Mouse (Mus musculus): Measurements from ENCODE around the gene Fam126b.
"Not testable (repeated sequence)": the region's sequence is repeated elsewhere in the genome, so short reads cannot be mapped to it uniquely, and the experiment has no call there.

Gene Fam126b

DNA sequence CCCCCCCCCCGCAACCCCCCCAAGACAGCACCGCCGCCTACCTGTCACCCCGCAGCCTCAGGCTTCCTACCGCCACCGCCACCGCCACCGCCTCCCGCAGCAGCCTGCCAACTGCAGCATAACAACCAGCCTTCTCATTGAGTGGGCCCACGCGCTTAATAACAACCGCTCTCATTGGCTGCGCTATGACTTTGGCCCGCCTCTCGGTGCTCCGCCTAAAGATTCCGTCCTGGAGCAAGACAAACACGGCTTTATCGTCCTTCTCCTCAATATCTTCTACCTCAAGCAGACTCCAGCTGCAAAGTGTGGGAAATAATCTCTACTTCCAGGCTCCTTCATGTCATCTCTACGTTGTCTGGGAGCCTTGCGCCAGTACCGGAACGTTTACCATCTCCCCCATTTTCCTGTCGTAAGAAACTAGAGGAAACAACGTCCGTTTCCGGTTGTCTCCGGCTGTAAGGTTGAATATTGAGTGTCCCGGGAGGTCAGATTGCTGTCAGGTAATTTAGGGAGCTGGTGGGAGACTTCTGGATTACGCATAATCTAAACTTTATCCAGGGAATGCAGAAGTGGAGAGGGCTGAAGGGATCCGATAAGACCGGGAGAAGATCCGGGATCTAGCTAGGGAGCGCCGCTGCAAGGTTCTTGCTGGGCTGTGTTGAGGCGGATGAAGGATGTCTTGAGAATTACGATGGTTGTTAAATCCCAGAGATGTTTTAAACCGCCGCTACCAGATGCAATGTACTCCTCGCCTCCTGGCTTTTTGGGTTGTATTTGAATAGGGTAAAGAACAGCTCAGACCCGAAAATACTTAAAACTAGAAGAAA, at the start of gene Fam126b, which contains the start of gene Ndufb3:
Gene Fam126b, minus strand, starts transcription at position 153 of the 827 bp plus-strand sequence.
Gene Ndufb3, plus strand, starts transcription at position 214 of the 827 bp plus-strand sequence.
- in situ Hi-C loops (cut with MboI, MseI), result no loop called here

DNA sequence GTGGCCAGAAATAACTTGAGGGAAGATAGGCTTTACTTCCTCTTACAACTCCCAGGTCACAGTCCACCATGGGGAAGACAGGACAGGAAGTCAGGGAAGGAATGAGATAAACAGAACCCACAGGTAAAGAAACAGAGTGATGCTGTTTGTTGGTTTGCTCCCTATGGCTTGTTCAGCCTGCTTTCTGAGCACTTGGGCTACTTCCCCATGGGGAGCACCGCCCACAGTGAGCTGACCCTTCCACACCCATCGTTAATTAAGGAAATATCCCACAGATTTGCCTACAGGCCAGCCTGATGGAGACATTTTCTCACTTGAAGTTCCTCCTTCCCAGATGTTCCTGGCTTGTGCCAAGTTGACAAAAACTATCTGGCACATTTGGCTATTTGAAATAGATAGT, 42.7 kb upstream of the Fam126b start:
- in situ Hi-C loops (cut with MboI, MseI), result not testable (repeated sequence)

DNA sequence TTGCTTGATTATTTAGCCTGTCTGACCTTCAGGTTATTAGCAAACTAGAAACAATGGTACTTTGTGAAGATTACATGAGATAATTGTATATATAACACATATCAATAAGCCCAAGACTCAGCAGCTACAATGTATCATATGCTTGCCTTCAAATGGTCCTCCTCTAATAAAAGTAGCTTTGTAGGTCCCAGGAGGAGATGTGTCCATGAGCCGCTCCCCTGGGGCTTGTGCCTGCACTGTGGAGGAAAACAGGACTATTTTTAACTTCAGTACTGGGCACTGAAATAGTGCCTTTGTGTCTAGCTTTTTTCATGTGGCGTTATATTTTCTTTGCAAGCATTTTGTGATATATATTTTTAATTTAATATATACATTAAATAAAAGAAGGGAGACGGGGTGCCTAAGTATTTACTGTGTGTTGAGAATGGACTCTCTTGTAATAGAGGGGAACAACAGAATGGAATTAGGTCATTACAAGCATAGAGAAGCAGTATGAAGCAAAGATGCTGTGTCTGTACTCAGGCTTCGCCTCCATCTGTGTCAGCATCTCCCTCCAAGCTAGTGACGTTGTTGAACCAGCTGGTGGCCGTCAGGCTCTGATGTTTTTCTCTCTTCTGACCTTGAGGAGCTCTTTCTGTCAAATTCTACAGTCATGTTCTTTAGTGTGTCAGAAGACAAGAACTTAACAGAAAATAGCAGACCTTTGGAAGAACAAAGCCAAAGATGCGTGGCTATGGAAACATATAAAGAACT, 36.0 kb upstream of the Fam126b start:
- in situ Hi-C loops (cut with MboI, MseI), result no loop called here

GRCm38 (mm10) chr1:58621251-58621650, 35.1 kb upstream of the Fam126b start:
- in situ Hi-C loops (cut with MboI, MseI), result no loop called here

DNA sequence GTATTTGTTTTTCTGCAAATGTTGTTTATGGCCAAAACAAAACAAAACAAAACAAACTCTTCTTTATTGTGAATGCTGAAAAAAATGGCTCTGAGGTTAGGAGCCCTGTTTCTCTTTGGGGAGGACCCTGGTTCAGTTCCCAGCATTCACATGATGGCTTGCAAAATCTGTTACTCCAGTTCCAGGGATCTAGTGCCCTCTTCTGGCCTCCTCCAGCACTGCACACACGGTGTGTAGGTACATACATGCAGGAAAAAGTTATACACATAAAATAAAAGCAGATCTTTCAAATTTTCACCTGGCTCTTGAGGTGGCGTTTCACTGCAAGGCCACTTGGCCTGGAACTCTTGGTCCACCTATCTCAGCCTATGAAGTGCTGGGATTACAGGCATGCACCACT, 32.6 kb upstream of the Fam126b start:
- in situ Hi-C loops (cut with MboI, MseI), result loop anchor here (5.0 kb wide), 1 partner anchor 69 kb away; no protein-coding TSS in a partner anchor

DNA sequence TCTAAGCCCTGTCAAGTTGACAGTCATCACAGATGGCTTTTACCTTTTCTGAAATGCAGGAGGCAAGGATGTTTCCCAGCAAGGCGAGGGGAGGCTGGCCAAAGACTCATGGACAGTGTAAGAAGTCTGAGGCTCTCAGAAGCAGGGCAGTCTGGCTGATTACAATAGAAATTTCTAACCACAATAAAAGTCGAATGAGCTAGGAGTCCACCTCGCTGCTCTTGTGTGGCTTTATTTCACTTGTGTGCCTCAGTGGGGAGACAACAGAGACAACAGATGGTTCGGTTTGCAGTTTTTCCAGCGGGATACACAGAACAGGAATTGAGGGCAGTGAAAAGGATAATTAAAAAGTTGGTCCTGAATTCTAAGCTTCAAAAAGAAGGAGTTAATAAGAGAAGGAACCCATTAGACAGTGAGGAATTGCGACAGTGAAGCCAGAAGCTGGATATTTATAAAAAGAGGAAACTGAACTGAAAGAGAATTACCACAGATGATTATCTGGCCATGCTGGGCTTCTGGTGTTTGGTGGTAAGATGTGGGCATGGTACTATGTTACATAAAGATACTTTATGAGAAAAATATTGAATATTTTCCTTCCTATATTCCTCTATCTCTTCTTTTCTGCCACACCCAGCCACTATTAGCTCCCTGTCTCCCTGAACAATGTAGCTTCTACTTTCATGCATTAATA, 32.0 kb upstream of the Fam126b start:
- in situ Hi-C loops (cut with MboI, MseI), result loop anchor here (5.0 kb wide), 1 partner anchor 69 kb away; no protein-coding TSS in a partner anchor

DNA sequence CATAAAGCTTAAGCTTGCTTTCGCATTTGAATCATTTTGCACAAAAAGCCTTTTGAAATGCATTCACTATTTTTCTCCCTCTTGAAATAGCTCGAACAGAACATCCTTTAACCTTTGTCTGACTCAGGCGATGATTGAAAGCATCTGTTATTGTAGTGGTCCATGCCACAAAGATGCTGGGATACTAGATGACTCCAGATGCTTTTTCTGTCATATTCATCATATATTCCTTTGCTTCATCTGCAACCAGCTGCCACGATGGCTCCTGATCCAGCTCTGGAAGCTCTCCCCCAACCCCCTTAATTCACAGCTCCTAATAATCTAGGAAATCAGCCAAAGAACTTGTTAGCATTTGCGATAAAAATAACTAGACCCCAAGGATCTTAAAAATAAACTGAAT, 31.0 kb upstream of the Fam126b start:
- in situ Hi-C loops (cut with MboI, MseI), result loop anchor here (5.0 kb wide), 1 partner anchor 70 kb away; no protein-coding TSS in a partner anchor

GRCm38 (mm10) chr1:58616176-58616575, 30.1 kb upstream of the Fam126b start:
- in situ Hi-C loops (cut with MboI, MseI), result loop anchor here (5.0 kb wide), 1 partner anchor 71 kb away; no protein-coding TSS in a partner anchor

DNA sequence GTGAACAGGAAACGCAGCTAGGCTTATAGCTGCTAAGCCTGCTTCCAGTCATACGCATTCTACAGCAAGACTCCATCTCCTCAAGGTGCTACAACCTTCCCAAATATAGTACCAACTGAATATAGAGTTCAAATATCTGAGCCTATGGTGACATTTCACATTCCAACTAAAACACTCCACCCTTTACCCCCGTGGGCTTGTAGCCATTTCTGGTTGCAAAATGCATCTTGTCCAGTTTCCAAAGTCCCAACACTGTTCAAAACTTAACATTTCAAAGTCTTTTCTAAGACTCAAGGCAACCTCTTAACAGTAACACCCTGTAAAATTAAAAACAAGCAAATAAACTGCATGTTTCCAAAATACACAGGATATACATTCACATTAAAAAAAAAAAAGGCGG, 29.0 kb upstream of the Fam126b start:
- in situ Hi-C loops (cut with MboI, MseI), result loop anchor here (5.0 kb wide), 1 partner anchor 72 kb away; no protein-coding TSS in a partner anchor

DNA sequence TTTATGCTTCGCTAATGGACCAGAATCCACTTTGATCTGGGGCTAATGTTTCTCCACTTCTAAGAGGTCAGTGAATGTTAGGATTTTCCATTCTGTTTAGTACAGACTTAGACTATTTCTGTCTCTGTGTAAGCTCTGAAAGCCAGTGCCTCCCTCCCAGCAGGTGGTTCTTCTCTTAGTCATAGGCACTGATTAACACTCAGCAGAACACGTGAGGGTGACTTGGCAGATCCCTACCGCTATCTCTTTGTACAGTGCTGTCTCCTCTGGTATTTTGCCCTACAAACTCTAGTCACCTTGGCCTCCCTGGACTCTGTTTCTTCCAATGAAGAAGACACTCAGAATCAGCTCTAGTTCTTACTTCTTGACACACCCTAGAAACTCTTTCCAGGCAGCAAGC, 28.3 kb upstream of the Fam126b start:
- in situ Hi-C loops (cut with MboI, MseI), result no loop called here

GRCm38 (mm10) chr1:58613786-58614185, 27.7 kb upstream of the Fam126b start:
- in situ Hi-C loops (cut with MboI, MseI), result no loop called here

- in situ Hi-C loops (cut with MboI, MseI), result no loop called here
Measured at GRCm38 (mm10) chr1:58610611-58611010, 24.5 kb upstream of the Fam126b start.

- in situ Hi-C loops (cut with MboI, MseI), result no loop called here
Measured at GRCm38 (mm10) chr1:58610166-58610565, 24.0 kb upstream of the Fam126b start.

GRCm38 (mm10) chr1:58609591-58609990, 23.5 kb upstream of the Fam126b start:
- in situ Hi-C loops (cut with MboI, MseI), result not testable (repeated sequence)

GRCm38 (mm10) chr1:58603738-58604137, 17.6 kb upstream of the Fam126b start:
- in situ Hi-C loops (cut with MboI, MseI), result no loop called here

DNA sequence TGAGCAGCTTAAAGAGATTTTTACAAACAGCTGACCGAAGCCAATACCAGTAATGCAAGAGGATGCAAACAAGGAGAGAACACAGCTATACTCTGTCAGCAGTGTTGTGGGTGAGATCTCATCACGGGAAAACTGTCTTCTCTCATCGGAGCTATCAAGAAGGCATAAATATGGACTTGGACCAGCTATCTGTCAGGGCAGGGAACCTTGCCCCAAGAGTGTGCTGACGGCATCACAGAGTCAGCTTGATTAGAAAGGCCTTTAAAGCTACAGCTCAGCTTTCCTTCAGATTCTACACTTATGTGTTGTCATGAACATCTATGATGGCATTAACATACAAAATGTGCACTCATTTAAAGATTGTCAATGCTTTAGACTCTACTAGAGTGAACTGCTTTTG, 16.6 kb upstream of the Fam126b start:
- in situ Hi-C loops (cut with MboI, MseI), result no loop called here

DNA sequence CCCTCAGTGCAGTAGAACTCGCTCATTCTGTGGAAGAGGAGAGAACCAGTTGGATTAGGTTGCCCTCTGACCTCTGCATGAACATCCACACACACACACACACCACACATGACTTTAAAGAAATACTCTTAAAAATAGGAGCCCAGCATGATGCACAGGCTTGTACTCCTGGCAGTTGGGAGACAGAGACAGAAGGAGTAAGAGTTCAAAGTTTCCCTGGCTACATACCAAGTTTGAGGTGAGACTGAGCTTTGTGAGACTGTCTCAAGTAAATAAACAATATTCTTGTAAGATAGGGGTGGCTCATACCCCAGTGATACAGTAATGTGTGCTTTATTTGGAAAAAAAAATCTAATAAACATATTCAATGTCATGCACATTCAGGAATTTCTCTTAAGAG, 1.4 kb upstream of the Fam126b start:
- in situ Hi-C loops (cut with MboI, MseI), result no loop called here

DNA sequence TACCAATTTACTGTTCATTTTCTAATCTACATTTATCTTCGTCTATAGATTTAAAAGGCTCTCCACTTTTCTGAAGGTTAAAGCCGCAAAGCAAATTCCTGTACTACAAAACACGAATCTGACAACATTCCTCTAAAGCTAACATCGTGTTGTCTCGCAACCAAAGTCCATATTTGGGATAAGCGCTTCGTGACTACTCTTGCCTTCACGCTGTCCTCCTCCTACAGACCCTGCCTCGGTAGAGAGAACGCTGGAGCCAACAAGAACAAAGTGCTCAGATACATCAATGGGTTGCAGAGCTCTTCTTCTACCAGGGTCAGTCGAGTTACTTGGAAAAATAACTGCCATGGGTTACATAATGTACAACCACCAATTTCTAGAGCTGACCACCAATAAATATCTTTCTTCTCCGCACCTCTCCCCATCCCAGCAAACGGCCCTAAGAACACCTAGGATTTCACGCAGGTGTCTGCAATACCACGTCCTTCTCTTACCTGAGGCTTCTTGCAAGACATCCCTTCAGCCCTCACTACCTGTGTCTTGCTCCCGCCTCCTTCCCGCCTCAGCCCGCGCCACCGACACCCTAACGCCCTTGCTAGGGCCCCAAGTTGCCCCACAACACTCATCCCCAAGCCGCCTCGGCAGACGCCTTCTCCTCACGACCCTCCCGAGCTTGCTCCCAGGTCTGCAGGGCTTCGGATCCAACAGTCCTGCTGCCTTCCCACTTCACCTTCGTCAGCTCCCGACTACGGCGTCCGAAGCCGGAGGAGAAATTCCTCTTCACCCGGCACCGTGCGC, 551 bp downstream of the Fam126b start:
- in situ Hi-C loops (cut with MboI, MseI), result no loop called here

DNA sequence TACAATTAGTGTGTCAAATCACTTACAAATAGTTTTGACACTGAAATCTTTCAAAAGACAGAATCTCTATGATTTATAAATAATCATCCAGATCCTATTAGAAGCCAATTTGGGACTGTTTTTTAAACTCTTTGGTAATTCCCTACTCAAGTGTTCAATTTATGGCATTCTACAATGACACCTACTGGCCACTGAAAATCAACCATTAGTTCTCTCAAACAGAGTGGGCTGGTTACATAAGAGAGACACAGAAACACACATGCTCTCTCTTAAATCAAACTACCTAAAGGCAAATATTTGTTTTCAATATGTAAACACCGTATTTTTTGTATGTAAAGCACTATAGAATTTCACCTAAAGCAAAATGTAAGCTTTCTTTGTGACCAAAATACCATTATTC, 1.9 kb downstream of the Fam126b start:
- in situ Hi-C loops (cut with MboI, MseI), result no loop called here

DNA sequence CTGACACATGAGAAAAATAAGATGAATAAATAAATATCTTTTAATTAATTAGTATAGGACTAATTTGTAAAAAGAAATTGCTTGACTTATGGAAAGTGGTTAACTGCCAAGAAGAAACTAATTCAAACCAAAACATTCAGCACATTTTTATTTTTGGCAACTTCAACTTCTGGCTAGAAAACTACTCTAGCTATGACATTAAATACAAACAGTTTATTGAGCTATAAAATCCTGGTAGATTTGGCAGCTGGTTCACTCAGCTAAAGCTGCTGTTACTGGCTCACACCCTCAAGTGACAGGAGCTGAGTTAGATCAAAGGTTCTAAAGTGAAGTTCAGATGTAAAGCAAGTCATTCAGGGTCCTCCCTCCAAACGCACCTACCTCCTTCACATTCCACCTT, 3.5 kb downstream of the Fam126b start:
- in situ Hi-C loops (cut with MboI, MseI), result no loop called here

DNA sequence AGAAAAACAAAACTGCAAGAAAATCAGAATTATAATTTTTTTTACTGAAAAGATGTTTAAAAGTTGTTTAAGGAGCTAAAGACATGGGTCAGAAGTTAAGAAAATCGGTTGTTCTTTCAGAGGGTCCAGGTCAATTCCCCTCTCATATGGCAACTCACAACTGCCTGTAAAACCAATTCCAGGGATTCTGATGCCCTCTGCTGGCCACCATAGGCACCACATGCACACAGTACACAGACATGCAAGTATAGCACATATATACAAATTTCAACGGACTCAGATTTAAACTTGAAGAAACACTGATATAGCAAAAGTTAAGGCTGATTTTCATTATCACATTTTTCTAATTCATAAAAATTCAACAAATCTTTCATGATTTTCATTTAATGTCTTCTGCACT, 6.9 kb downstream of the Fam126b start:
- in situ Hi-C loops (cut with MboI, MseI), result no loop called here
